Mouse (Mus musculus) adrenal gland, postnatal 4 days (tissue): Measurements from ENCODE around the gene Gtpbp1. TPM values are rescaled to one million over a fixed set of nuclear protein-coding genes. Genes with fewer than 3 reads are reported as not detected.

Source experiments
- DNase-seq, 2 experiments: peaks; one replicate each; pipeline ENCODE4 v3.0.0; 2021 to 2022; ENCODE audit warnings: low spot score in 2 of 2, mixed read lengths in 2 of 2
- total RNA-seq, 2 experiments: library from RNA; stranded (reverse); gene quantifications; 2 replicates each; pipeline ENCODE4 v1.2.3; 2021

The Gtpbp1 gene
- total RNA-seq, 2 experiments from 2014 or later = 32.4 to 37.0 TPM

GRCm38 (mm10) chr15:79720267-79720666 lies 29.6 kb downstream of the Gtpbp1 start:
- DNase-seq = no peak

- DNase-seq = no peak
These were observed 30.2 kb downstream of the Gtpbp1 start for GRCm38 (mm10) chr15:79720796-79721195.

- DNase-seq = no peak
These were observed 32.8 kb downstream of the Gtpbp1 start for GRCm38 (mm10) chr15:79723439-79723838.

GRCm38 (mm10) chr15:79725190-79725789 lies 34.6 kb downstream of the Gtpbp1 start:
- DNase-seq = no peak

GRCm38 (mm10) chr15:79727840-79728239 lies 37.2 kb downstream of the Gtpbp1 start:
- DNase-seq = no peak

- no peak for DNase-seq
These were observed 37.7 kb downstream of the Gtpbp1 start for GRCm38 (mm10) chr15:79728311-79728710.

GRCm38 (mm10) chr15:79728731-79729388 lies 38.2 kb downstream of the Gtpbp1 start:
- no peak for DNase-seq

GRCm38 (mm10) chr15:79731554-79731953 lies 40.9 kb downstream of the Gtpbp1 start:
- DNase-seq = no peak

GRCm38 (mm10) chr15:79733192-79733591 lies 42.5 kb downstream of the Gtpbp1 start:
- no peak for DNase-seq

GRCm38 (mm10) chr15:79733640-79734039 lies 43.0 kb downstream of the Gtpbp1 start:
- no peak for DNase-seq

- DNase-seq = no peak
These were observed 43.7 kb downstream of the Gtpbp1 start for GRCm38 (mm10) chr15:79734311-79734710.

- DNase-seq = no peak
These were observed 50.1 kb downstream of the Gtpbp1 start for GRCm38 (mm10) chr15:79740739-79741138.

- no peak for DNase-seq
These were observed 50.7 kb downstream of the Gtpbp1 start for GRCm38 (mm10) chr15:79741173-79741858.

- DNase-seq = peak; percentile 70 to 78
These were observed 51.5 kb downstream of the Gtpbp1 start, which contains the start of gene Sun2 for GRCm38 (mm10) chr15:79741921-79742705. Gene Sun2, minus strand, starts transcription at chr15:79742536.

- no peak for DNase-seq
These were observed 52.0 kb downstream of the Gtpbp1 start for GRCm38 (mm10) chr15:79742706-79743023.

GRCm38 (mm10) chr15:79744001-79744400 lies 53.4 kb downstream of the Gtpbp1 start:
- no peak for DNase-seq

GRCm38 (mm10) chr15:79744742-79745141 lies 54.1 kb downstream of the Gtpbp1 start:
- DNase-seq = no peak

- no peak for DNase-seq
These were observed 54.7 kb downstream of the Gtpbp1 start for GRCm38 (mm10) chr15:79745312-79745711.

GRCm38 (mm10) chr15:79745883-79746282 lies 55.2 kb downstream of the Gtpbp1 start:
- no peak for DNase-seq

- DNase-seq = no peak
These were observed 57.4 kb downstream of the Gtpbp1 start for GRCm38 (mm10) chr15:79747998-79748397.

- no peak for DNase-seq
These were observed 58.5 kb downstream of the Gtpbp1 start for GRCm38 (mm10) chr15:79749162-79749561.

- no peak for DNase-seq
These were observed 59.6 kb downstream of the Gtpbp1 start for GRCm38 (mm10) chr15:79750266-79750665.
